Mouse (Mus musculus): Measurements from ENCODE around the gene Rnf144b.

GRCm38 (mm10) chr13:47122537-47123430, at the start of gene Rnf144b:
- no peak for TF ChIP-seq CTCF (IDR thresholded peaks at IDR 0.05; ENCODE audit: control insufficient read depth, insufficient read depth, low read length)
- TF ChIP-seq POLR2A (IDR thresholded peaks at IDR 0.05; ENCODE audit: borderline replicate concordance, control insufficient read depth, low read depth, low read length) = no peak

All from bone marrow, adult 2 months (tissue).